Mouse (Mus musculus) kidney, adult 2 months (tissue): ENCODE results near the gene Mtcl1.

Source experiments
- CTCF ChIP-seq: fragments of 200-500 bp; conservative IDR thresholded peaks from 2 replicates; pipeline ENCODE4 v1.5.1; 2011; ENCODE audit warnings: low read depth, mild to moderate bottlenecking, control low read depth, low read length, moderate library complexity, mixed read lengths; ENCODE audit not compliant: insufficient read depth, insufficient read length
- POLR2A ChIP-seq: fragments of 200-500 bp; IDR thresholded peaks from one replicate; pipeline ENCODE4 v1.6.1; 2011; ENCODE audit warnings: low read depth, low read length, control low read depth

DNA sequence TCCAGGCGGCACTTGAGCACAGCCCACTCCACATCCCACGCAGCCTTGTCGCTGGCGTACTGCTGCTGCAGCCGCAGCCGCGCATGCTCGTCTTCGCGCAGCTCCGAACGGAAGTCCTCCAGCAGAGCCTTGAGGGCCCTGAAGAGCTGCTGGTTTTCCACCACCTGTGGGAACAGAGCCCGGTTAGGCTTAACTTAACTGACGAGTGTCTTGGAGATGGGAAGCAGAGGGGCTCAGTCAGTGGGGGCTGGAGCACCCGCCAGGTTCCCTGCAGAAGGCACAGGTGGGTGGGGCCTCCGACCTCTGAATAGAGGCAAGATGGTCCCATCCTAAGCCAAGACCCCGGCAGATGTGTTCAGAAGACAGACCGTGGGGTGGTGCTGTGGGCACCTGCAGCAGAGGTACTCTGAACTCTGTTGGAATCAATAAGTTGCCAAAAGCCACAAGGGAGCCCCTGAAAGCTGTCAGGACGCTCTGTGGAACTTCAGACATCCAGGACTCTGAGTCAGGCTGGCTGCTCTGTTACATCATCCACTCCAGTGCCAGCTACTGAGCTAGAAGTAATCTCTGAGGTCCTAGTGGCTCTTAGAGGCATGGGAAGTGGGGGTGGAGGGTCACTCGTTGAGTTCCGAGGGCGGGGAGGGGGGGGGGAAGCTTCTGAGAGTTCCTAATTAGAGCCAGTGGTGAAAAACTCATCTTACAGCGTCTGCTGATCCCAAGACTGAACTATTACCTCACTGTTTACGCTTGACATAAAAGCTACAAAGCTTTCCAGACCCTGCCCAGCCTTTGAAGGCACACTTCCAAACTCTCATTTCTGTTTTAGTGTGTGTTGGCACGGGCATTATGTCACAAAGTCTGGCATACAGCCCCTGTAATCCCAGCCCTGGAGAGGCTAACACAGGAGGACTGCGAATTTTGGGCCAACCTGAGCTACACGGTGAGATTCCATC, 91.2 kb downstream of the Mtcl1 start:
- TF ChIP-seq CTCF (no peak), POLR2A (no peak)
